Mouse (Mus musculus): ENCODE data around the gene Cyp4f39. TPM values are rescaled to one million over a fixed set of nuclear protein-coding genes. Genes with fewer than 3 reads are reported as not detected.

Cyp4f39 gene
- 0.62 and 0.63 TPM in 2 replicates for polyA plus RNA-seq (2014; fragmentation: Nextera tagmentation; extraction: Ambion mirVana)

DNA sequence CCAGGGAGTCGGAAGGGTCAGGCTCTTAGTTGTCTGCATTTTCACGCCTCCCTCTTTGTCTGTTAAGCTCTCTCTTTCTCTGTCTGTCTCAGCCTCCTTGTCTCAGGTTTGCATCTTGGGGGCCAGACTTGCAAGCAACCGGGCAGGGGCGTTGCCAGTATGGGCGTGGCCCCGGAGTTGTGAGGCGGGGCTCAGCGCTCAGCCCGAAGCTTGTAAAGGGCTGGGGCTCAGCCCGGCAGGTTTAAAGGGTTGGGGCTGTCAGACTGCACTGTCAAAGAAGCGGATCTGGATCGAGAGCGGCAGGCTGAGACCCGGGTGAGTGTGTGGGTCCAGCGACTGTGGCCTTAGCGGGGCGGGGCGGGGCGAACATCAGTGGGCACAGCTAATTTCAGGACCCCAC lies at the start of gene Cyp4f39:
Gene Cyp4f39 (plus strand): TSS at position 242 of the 400 bp plus-strand sequence.
- Histone ChIP-seq H3K27me3 (replicated peaks; ENCODE audit: control insufficient read depth, insufficient read depth, low read length) (peaks cover 15% of the 10 kb centered on the region; the same call in 1 of the 2 replicates), H3K4me3 (ENCODE audit: low read depth, low read length) (0 out of 2 replicates have a peak within 1 kb of the TSS, but pooled peaks have one; percentile 14), H3K4me1 (replicated peaks; ENCODE audit: control insufficient read depth, insufficient read depth, low read length) (no peaks in the 10 kb centered on the region), H3K9ac (ENCODE audit: low read length) (no peak within 1 kb of the TSS), H3K27ac (ENCODE audit: low read depth) (no peak within 1 kb of the TSS), H3K36me3 (ENCODE audit: control insufficient read depth, insufficient read depth, low read length) (no peaks in the 10 kb centered on the region), H3K9me3 (ENCODE audit: control insufficient read depth, low read length) (no peaks in the 10 kb centered on the region), H3K4me2 (ENCODE audit: low read length) (peak within 1 kb of the TSS; percentile 53)
- DNase-seq (ENCODE audit: low spot score) = peak; percentile 58
- 2% methylated on average over 19 of the region's 19 CpGs for WGBS
- ATAC-seq (replicated peaks; ENCODE audit: low FRiP score, low TSS enrichment, low read depth) = no peak

DNA sequence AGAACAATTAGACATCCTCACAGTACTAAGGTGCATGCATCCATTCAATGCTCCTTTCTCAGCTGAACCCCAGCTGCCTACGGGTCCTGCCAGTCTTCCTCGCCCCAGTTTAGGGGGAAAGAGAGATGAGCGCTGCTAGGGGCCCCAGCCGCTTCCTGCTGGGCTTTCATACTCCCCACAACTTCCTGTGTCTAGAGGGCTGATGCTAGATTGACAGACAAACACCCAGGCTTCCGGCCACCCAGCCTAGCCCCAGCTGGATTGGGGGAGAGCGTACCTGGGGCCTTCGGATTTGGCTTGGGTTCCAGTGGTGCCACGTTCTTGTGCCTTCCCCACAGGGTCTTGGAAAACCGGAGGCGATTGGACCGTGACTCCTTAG lies 49.8 kb upstream of the Cyp4f39 start:
- no peak overlapping the region for H3K27ac ChIP-seq (ENCODE audit: low read depth)
- ATAC-seq (replicated peaks; ENCODE audit: low FRiP score, low TSS enrichment, low read depth) = no peak
- H3K4me3 ChIP-seq (ENCODE audit: low read depth, low read length) = no peak overlapping the region
- peaks cover 19% of the 10 kb centered on the region for H3K27me3 ChIP-seq (replicated peaks; ENCODE audit: control insufficient read depth, insufficient read depth, low read length)
- WGBS = 66% methylated on average over 11 of the region's 11 CpGs
- no peak for DNase-seq (ENCODE audit: low spot score)
- H3K4me1 ChIP-seq (replicated peaks; ENCODE audit: control insufficient read depth, insufficient read depth, low read length) = no peaks in the 10 kb centered on the region
- no peak overlapping the region for H3K4me2 ChIP-seq (ENCODE audit: low read length)
- no peaks in the 10 kb centered on the region for H3K36me3 ChIP-seq (ENCODE audit: control insufficient read depth, insufficient read depth, low read length)
- no peaks in the 10 kb centered on the region for H3K9me3 ChIP-seq (ENCODE audit: control insufficient read depth, low read length)
- H3K9ac ChIP-seq (ENCODE audit: low read length) = no peak overlapping the region

DNA sequence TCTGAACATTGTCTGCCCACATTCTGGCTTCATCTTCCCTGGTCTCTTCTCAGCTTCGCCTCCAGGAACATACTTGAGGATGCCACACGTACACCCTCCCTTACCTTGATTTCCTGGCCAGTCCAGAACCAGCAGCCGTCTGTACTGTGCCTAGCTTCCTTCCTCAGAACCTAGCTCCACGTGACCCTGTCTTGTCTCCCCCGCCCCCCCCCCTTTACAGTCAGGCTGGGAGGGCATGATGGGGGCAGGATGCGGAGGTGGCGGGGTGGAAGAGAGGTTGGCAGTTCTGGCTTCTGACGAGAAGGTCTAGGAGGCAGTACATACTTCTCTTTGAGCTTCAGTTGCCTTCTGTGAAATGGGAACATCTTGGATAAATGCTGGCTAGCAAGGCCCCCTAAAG lies 49.1 kb upstream of the Cyp4f39 start, which contains the start of gene Rasal3:
Gene Rasal3 (minus strand): TSS at position 167 of the 400 bp plus-strand sequence.
- Histone ChIP-seq H3K9ac (ENCODE audit: low read length) (no peak within 1 kb of the TSS), H3K27me3 (replicated peaks; ENCODE audit: control insufficient read depth, insufficient read depth, low read length) (peaks cover 12% of the 10 kb centered on the region), H3K4me3 (ENCODE audit: low read depth, low read length) (no peak within 1 kb of the TSS), H3K4me2 (ENCODE audit: low read length) (no peak within 1 kb of the TSS), H3K36me3 (ENCODE audit: control insufficient read depth, insufficient read depth, low read length) (no peaks in the 10 kb centered on the region), H3K27ac (ENCODE audit: low read depth) (no peak within 1 kb of the TSS), H3K9me3 (ENCODE audit: control insufficient read depth, low read length) (no peaks in the 10 kb centered on the region), H3K4me1 (replicated peaks; ENCODE audit: control insufficient read depth, insufficient read depth, low read length) (no peaks in the 10 kb centered on the region)
- no peak for ATAC-seq (replicated peaks; ENCODE audit: low FRiP score, low TSS enrichment, low read depth)
- no peak for DNase-seq (ENCODE audit: low spot score)
- 62% methylated on average over 8 of the region's 8 CpGs for WGBS

DNA sequence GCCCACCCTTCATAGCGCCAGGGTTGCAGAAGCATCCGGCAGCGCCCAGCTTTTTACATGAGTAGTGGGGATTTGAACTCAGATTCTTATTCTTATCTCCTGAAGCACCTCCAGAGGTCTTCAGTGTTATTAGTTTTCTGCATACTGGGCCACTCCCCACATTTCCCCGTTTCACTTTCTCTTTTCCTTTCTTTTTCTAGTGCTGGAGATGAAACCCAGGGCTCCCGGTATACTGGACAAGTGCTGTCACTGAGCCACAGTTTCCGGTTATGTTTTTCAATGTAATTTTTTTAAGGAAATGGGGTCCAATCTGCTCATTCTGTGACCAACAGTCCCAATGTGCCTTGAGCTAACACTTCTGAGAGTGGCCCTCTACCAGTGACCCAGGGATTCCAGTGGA lies 40.6 kb upstream of the Cyp4f39 start:
- H3K9me3 ChIP-seq (ENCODE audit: control insufficient read depth, low read length) = no peaks in the 10 kb centered on the region
- H3K4me3 ChIP-seq (ENCODE audit: low read depth, low read length) = no peak overlapping the region
- no peaks in the 10 kb centered on the region for H3K4me1 ChIP-seq (replicated peaks; ENCODE audit: control insufficient read depth, insufficient read depth, low read length)
- 85% methylated on average over 6 of the region's 6 CpGs for WGBS
- DNase-seq (ENCODE audit: low spot score) (no peak), ATAC-seq (replicated peaks; ENCODE audit: low FRiP score, low TSS enrichment, low read depth) (no peak)
- no peak overlapping the region for H3K4me2 ChIP-seq (ENCODE audit: low read length)
- no peak overlapping the region for H3K27ac ChIP-seq (ENCODE audit: low read depth)
- no peak overlapping the region for H3K9ac ChIP-seq (ENCODE audit: low read length)
- peaks cover 17% of the 10 kb centered on the region for H3K27me3 ChIP-seq (replicated peaks; ENCODE audit: control insufficient read depth, insufficient read depth, low read length)
- no peaks in the 10 kb centered on the region for H3K36me3 ChIP-seq (ENCODE audit: control insufficient read depth, insufficient read depth, low read length)

DNA sequence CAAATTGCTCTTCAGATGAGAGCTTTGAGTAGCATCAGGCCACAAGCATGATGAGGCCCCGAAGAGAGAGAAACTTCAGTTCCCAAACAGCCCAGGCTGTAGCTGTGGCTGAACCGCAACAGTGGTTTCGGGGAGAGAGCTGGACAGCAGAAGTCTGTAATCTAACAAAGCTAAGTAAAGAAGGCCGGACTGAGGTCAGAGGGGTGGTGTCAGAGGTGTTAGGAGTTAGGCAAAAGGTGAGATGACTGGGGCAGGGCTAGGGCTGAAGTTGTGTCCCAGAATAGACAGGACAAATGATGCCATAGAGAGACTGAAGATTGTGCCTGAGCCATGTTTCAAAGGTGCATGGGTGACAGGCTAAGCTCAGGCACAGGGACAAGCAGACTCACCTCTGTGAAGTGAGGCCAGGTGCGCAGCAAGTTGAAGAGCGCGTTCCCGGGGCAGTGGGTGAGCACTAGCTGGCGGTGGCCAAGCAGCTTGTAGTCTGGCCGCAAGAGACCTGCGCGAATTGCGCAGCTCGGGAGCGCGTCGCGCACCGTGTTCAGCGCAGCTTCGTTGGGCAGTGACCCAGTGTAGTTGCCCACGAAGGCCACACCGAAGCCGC lies 37.0 kb upstream of the Cyp4f39 start:
- WGBS = 35% methylated on average over 24 of the region's 24 CpGs
- no peak for DNase-seq (ENCODE audit: low spot score)

DNA sequence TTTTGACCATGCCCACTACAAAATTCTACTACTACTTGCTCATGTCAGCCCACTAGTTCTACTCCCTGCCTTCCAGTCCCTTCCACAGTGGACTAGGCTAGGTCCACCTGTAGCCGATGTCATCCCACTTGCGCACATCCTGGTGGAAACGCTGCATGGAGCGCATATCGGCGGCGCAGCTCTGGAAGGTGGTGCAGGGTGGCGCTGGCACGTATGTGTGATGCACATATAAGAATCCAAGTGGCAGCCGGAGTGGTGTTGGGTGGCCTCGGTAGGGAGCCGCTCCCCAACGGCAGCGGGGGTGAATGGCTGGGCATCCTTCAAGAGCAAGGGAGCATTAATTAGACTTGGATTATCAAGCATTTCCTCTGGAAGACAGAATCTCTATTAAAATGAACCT lies 35.8 kb upstream of the Cyp4f39 start:
- H3K36me3 ChIP-seq (ENCODE audit: control insufficient read depth, insufficient read depth, low read length) = no peaks in the 10 kb centered on the region
- H3K9ac ChIP-seq (ENCODE audit: low read length) = no peak overlapping the region
- H3K4me1 ChIP-seq (replicated peaks; ENCODE audit: control insufficient read depth, insufficient read depth, low read length) = no peaks in the 10 kb centered on the region
- no peaks in the 10 kb centered on the region for H3K9me3 ChIP-seq (ENCODE audit: control insufficient read depth, low read length)
- ATAC-seq (replicated peaks; ENCODE audit: low FRiP score, low TSS enrichment, low read depth) (no peak), DNase-seq (ENCODE audit: low spot score) (no peak)
- peaks cover 23% of the 10 kb centered on the region for H3K27me3 ChIP-seq (replicated peaks; ENCODE audit: control insufficient read depth, insufficient read depth, low read length)
- WGBS = 92% methylated on average over 14 of the region's 14 CpGs
- H3K27ac ChIP-seq (ENCODE audit: low read depth) = no peak overlapping the region
- H3K4me3 ChIP-seq (ENCODE audit: low read depth, low read length) = no peak overlapping the region
- H3K4me2 ChIP-seq (ENCODE audit: low read length) = no peak overlapping the region

More for the DNA sequence above, 37.0 kb upstream of the Cyp4f39 start:
- Histone ChIP-seq H3K4me2 (ENCODE audit: low read length) (no peak overlapping the region), H3K36me3 (ENCODE audit: control insufficient read depth, insufficient read depth, low read length) (no peaks in the 10 kb centered on the region), H3K27me3 (replicated peaks; ENCODE audit: control insufficient read depth, insufficient read depth, low read length) (peaks cover 23% of the 10 kb centered on the region), H3K9ac (ENCODE audit: low read length) (no peak overlapping the region), H3K4me1 (replicated peaks; ENCODE audit: control insufficient read depth, insufficient read depth, low read length) (no peaks in the 10 kb centered on the region), H3K9me3 (ENCODE audit: control insufficient read depth, low read length) (no peaks in the 10 kb centered on the region), H3K4me3 (ENCODE audit: low read depth, low read length) (no peak overlapping the region), H3K27ac (ENCODE audit: low read depth) (no peak overlapping the region)
- no peak for ATAC-seq (replicated peaks; ENCODE audit: low FRiP score, low TSS enrichment, low read depth)

DNA sequence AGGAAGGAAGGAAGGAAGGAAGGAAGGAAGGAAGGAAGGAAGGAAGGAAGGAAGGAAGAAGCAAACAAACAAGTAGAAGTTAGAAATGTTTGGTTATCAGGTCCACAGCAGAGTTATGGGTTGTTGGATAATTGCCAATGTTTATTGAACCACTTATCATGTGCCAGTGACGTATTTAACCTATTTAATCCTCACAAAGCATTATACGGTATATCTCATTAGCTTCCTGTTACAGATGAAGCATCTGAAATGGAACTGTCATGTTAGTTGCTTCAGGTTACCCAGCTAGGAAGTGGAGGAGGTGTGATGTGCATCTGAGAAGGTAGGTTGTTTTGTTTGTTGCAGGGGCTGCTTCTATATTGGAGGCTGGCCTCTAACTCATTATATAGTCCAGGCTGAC lies 32.5 kb upstream of the Cyp4f39 start:
- ATAC-seq (replicated peaks; ENCODE audit: low FRiP score, low TSS enrichment, low read depth) = no peak
- 54% methylated on average over 2 of the region's 2 CpGs for WGBS
- DNase-seq (ENCODE audit: low spot score) = no peak

DNA sequence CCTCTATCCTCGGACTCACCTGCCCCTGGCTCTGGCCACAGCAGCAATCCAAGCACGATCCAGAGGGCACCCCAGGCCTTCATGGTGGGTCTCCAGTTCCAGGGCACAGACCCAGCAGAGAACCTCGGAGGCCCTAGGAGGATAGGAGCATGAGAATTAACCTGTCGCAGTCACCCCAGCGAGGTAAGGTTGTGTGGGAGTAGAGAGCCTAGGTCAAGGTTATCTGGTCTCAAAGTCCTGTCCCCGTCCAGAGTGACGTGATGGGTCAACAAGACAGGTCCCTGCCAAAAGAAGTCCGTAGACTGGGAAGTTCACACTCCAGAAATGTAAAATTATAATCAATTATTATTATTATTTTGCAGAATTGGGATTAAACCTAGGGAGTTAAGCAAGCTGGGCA lies 31.7 kb upstream of the Cyp4f39 start:
- no peak for DNase-seq (ENCODE audit: low spot score)
- Histone ChIP-seq H3K4me3 (ENCODE audit: low read depth, low read length) (no peak overlapping the region), H3K4me1 (replicated peaks; ENCODE audit: control insufficient read depth, insufficient read depth, low read length) (no peaks in the 10 kb centered on the region), H3K9me3 (ENCODE audit: control insufficient read depth, low read length) (no peaks in the 10 kb centered on the region), H3K4me2 (ENCODE audit: low read length) (no peak overlapping the region), H3K36me3 (ENCODE audit: control insufficient read depth, insufficient read depth, low read length) (no peaks in the 10 kb centered on the region), H3K27me3 (replicated peaks; ENCODE audit: control insufficient read depth, insufficient read depth, low read length) (peaks cover 14% of the 10 kb centered on the region), H3K9ac (ENCODE audit: low read length) (no peak overlapping the region), H3K27ac (ENCODE audit: low read depth) (no peak overlapping the region)
- ATAC-seq (replicated peaks; ENCODE audit: low FRiP score, low TSS enrichment, low read depth) = no peak
- 80% methylated on average over 8 of the region's 8 CpGs for WGBS

More for the DNA sequence above, 32.5 kb upstream of the Cyp4f39 start:
- H3K27ac ChIP-seq (ENCODE audit: low read depth) = no peak overlapping the region
- H3K36me3 ChIP-seq (ENCODE audit: control insufficient read depth, insufficient read depth, low read length) = no peaks in the 10 kb centered on the region
- H3K27me3 ChIP-seq (replicated peaks; ENCODE audit: control insufficient read depth, insufficient read depth, low read length) = peaks cover 22% of the 10 kb centered on the region
- no peak overlapping the region for H3K9ac ChIP-seq (ENCODE audit: low read length)
- H3K4me1 ChIP-seq (replicated peaks; ENCODE audit: control insufficient read depth, insufficient read depth, low read length) = no peaks in the 10 kb centered on the region
- no peaks in the 10 kb centered on the region for H3K9me3 ChIP-seq (ENCODE audit: control insufficient read depth, low read length)
- H3K4me2 ChIP-seq (ENCODE audit: low read length) = no peak overlapping the region
- no peak overlapping the region for H3K4me3 ChIP-seq (ENCODE audit: low read depth, low read length)

DNA sequence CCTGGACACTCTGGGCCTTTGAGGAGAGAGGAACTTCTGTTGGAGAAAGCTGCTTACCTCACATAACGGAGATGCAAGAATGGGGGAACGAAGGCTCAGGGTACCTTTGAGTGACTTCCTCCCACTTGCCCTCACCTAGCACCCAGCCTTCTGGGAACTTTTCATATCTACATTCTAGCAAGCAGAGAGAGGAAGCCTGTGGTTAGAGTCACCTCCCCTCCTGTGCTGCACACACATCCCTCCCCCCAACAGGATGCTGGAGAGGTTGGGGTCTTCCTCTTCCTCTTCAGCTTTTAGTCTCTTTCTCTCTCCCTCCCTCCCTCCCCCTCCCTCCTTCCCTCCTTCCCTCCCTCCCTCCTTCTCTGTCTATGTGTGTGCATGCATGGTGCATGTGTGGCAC lies 28.5 kb upstream of the Cyp4f39 start, which contains the start of gene Pglyrp2:
Gene Pglyrp2 (minus strand): TSS at position 134 of the 400 bp plus-strand sequence.
- WGBS = 87% methylated on average over 2 of the region's 2 CpGs
- no peaks in the 10 kb centered on the region for H3K4me1 ChIP-seq (replicated peaks; ENCODE audit: control insufficient read depth, insufficient read depth, low read length)
- no peak within 1 kb of the TSS for H3K4me3 ChIP-seq (ENCODE audit: low read depth, low read length)
- H3K9me3 ChIP-seq (ENCODE audit: control insufficient read depth, low read length) = no peaks in the 10 kb centered on the region
- H3K27ac ChIP-seq (ENCODE audit: low read depth) = no peak within 1 kb of the TSS
- no peak for ATAC-seq (replicated peaks; ENCODE audit: low FRiP score, low TSS enrichment, low read depth)
- no peak for DNase-seq (ENCODE audit: low spot score)
- H3K4me2 ChIP-seq (ENCODE audit: low read length) = no peak within 1 kb of the TSS
- no peaks in the 10 kb centered on the region for H3K36me3 ChIP-seq (ENCODE audit: control insufficient read depth, insufficient read depth, low read length)
- H3K27me3 ChIP-seq (replicated peaks; ENCODE audit: control insufficient read depth, insufficient read depth, low read length) = no peaks in the 10 kb centered on the region
- no peak within 1 kb of the TSS for H3K9ac ChIP-seq (ENCODE audit: low read length)

Data from intestine, embryonic 14.5 days (tissue).